Mouse (Mus musculus): ENCODE results near the gene Tbc1d32.

DNA sequence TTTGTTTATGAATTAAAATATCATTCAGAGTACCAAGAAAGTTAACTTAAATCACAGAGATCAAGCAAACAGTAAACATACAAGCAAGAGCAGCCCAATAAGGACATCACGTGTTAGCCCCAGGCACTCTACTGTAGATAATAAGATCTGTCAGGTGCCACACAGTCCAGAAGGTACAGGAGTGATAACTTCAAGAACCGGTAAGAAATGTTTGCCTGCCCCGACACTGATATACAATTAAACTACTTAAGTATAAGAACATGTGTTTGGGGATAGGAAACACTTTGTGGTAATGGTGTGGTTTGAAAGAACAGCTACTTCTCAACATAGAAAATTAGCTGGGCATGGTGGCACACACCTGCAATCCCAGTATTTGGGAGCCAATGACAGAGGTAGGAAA is 71.5 kb downstream of the Tbc1d32 start:
- TF ChIP-seq POLR2A (IDR thresholded peaks at IDR 0.05; ENCODE audit: borderline replicate concordance, control insufficient read depth, low read depth, low read length) (no peak), CTCF (IDR thresholded peaks at IDR 0.05; ENCODE audit: control insufficient read depth, insufficient read depth, low read length) (no peak)
